Mouse (Mus musculus): ENCODE measurements around the gene F5.

F5 gene

GRCm38 (mm10) chr1:164235078-164235477 lies 83.4 kb downstream of the F5 start:
- no peak for DNase-seq (ENCODE audit: low spot score)

GRCm38 (mm10) chr1:164236078-164236477 lies 84.4 kb downstream of the F5 start:
- no peak for DNase-seq (ENCODE audit: low spot score)

- DNase-seq (ENCODE audit: low spot score) = no peak
These were observed 89.9 kb downstream of the F5 start for GRCm38 (mm10) chr1:164241494-164241893.

- no peak for DNase-seq (ENCODE audit: low spot score)
These were observed 91.2 kb downstream of the F5 start for GRCm38 (mm10) chr1:164242809-164243208.

GRCm38 (mm10) chr1:164247442-164247841 lies 95.8 kb downstream of the F5 start:
- DNase-seq (ENCODE audit: low spot score) = no peak

- DNase-seq (ENCODE audit: low spot score) = no peak
These were observed 96.3 kb downstream of the F5 start for GRCm38 (mm10) chr1:164247971-164248370.

GRCm38 (mm10) chr1:164248465-164249331 lies 97.1 kb downstream of the F5 start, which contains the start of gene Slc19a2:
Gene Slc19a2, plus strand, starts transcription at chr1:164249046.
- DNase-seq (ENCODE audit: low spot score) = peak; percentile 98

- no peak for DNase-seq (ENCODE audit: low spot score)
These were observed 97.7 kb downstream of the F5 start for GRCm38 (mm10) chr1:164249332-164249711.

GRCm38 (mm10) chr1:164250391-164251150 lies 98.9 kb downstream of the F5 start:
- DNase-seq (ENCODE audit: low spot score) = no peak

- DNase-seq (ENCODE audit: low spot score) = no peak
These were observed 99.8 kb downstream of the F5 start for GRCm38 (mm10) chr1:164251438-164251837.

- no peak for DNase-seq (ENCODE audit: low spot score)
These were observed 100.9 kb downstream of the F5 start for GRCm38 (mm10) chr1:164252551-164252950.

GRCm38 (mm10) chr1:164254836-164255235 lies 103.2 kb downstream of the F5 start:
- no peak for DNase-seq (ENCODE audit: low spot score)

GRCm38 (mm10) chr1:164260171-164261028 lies 108.8 kb downstream of the F5 start:
- DNase-seq (ENCODE audit: low spot score) = no peak

GRCm38 (mm10) chr1:164261553-164261952 lies 109.9 kb downstream of the F5 start:
- no peak for DNase-seq (ENCODE audit: low spot score)

Data from urinary bladder, postnatal 25 days (tissue).